Mouse (Mus musculus): ENCODE data around the gene Gm10681.
"Not testable (repeated sequence)": the region's sequence is repeated elsewhere in the genome, so short reads cannot be mapped to it uniquely, and the experiment has no call there.

GRCm38 (mm10) chr3:98510414-98510813 lies 78.2 kb downstream of the Gm10681 start, which contains the start of gene Hsd3b4:
- TF ChIP-seq EP300 (IDR thresholded peaks at IDR 0.05; ENCODE audit: insufficient read depth, low read depth, low read length); CTCF (IDR thresholded peaks at IDR 0.05); POLR2A (IDR thresholded peaks at IDR 0.05; ENCODE audit: insufficient read depth, low read depth, low read length): not testable (repeated sequence)
